Mouse (Mus musculus): ENCODE data around the gene Sdhc. TPM values are rescaled to one million over a fixed set of nuclear protein-coding genes. Genes with fewer than 3 reads are reported as not detected.

The Sdhc gene
- total RNA-seq, 1 experiment from 2014 or later, result 71.9 TPM

- ATAC-seq (replicated peaks; ENCODE audit: low read depth, poor library complexity, severe bottlenecking), result no peak
Observed at GRCm38 (mm10) chr1:171118996-171119395, 31.4 kb downstream of the Sdhc start.

- peak; percentile 51 for ATAC-seq (replicated peaks; ENCODE audit: low read depth, poor library complexity, severe bottlenecking)
Observed at GRCm38 (mm10) chr1:171118269-171118684, 32.1 kb downstream of the Sdhc start.

- no peak for ATAC-seq (replicated peaks; ENCODE audit: low read depth, poor library complexity, severe bottlenecking)
Observed at GRCm38 (mm10) chr1:171116280-171116679, 34.1 kb downstream of the Sdhc start.

- ATAC-seq (replicated peaks; ENCODE audit: low read depth, poor library complexity, severe bottlenecking), result peak; percentile 56
Observed at GRCm38 (mm10) chr1:171113873-171114299, 36.5 kb downstream of the Sdhc start, which contains the start of gene Cfap126. TSS of gene Cfap126 (plus strand) at chr1:171113918.

GRCm38 (mm10) chr1:171112986-171113385 is 37.4 kb downstream of the Sdhc start:
- ATAC-seq (replicated peaks; ENCODE audit: low read depth, poor library complexity, severe bottlenecking), result no peak

GRCm38 (mm10) chr1:171111781-171112575 is 38.4 kb downstream of the Sdhc start:
- peak; percentile 22 for ATAC-seq (replicated peaks; ENCODE audit: low read depth, poor library complexity, severe bottlenecking)

GRCm38 (mm10) chr1:171111020-171111780 is 39.2 kb downstream of the Sdhc start:
- peak; percentile 74 for ATAC-seq (replicated peaks; ENCODE audit: low read depth, poor library complexity, severe bottlenecking)

- no peak for ATAC-seq (replicated peaks; ENCODE audit: low read depth, poor library complexity, severe bottlenecking)
Observed at GRCm38 (mm10) chr1:171110659-171111019, 39.8 kb downstream of the Sdhc start.

GRCm38 (mm10) chr1:171109620-171110019 is 40.8 kb downstream of the Sdhc start:
- ATAC-seq (replicated peaks; ENCODE audit: low read depth, poor library complexity, severe bottlenecking), result no peak

GRCm38 (mm10) chr1:171105226-171105625 is 45.2 kb downstream of the Sdhc start:
- ATAC-seq (replicated peaks; ENCODE audit: low read depth, poor library complexity, severe bottlenecking), result no peak

- peak; percentile 46 for ATAC-seq (replicated peaks; ENCODE audit: low read depth, poor library complexity, severe bottlenecking)
Observed at GRCm38 (mm10) chr1:171103179-171103840, 47.1 kb downstream of the Sdhc start.

- peak; percentile 59 for ATAC-seq (replicated peaks; ENCODE audit: low read depth, poor library complexity, severe bottlenecking)
Observed at GRCm38 (mm10) chr1:171102547-171103177, 47.7 kb downstream of the Sdhc start.

- ATAC-seq (replicated peaks; ENCODE audit: low read depth, poor library complexity, severe bottlenecking), result peak; percentile 53
Observed at GRCm38 (mm10) chr1:171101733-171102546, 48.5 kb downstream of the Sdhc start.

GRCm38 (mm10) chr1:171101033-171101432 is 49.4 kb downstream of the Sdhc start:
- no peak for ATAC-seq (replicated peaks; ENCODE audit: low read depth, poor library complexity, severe bottlenecking)

GRCm38 (mm10) chr1:171097612-171098011 is 52.8 kb downstream of the Sdhc start:
- ATAC-seq (replicated peaks; ENCODE audit: low read depth, poor library complexity, severe bottlenecking), result peak; percentile 30

GRCm38 (mm10) chr1:171097136-171097535 is 53.3 kb downstream of the Sdhc start:
- ATAC-seq (replicated peaks; ENCODE audit: low read depth, poor library complexity, severe bottlenecking), result no peak

GRCm38 (mm10) chr1:171096110-171096964 is 54.1 kb downstream of the Sdhc start:
- ATAC-seq (replicated peaks; ENCODE audit: low read depth, poor library complexity, severe bottlenecking), result no peak

- no peak for ATAC-seq (replicated peaks; ENCODE audit: low read depth, poor library complexity, severe bottlenecking)
Observed at GRCm38 (mm10) chr1:171094424-171094823, 56.0 kb downstream of the Sdhc start.

Measured in common myeloid progenitor, adult 5-6 weeks (primary cell).